Mouse (Mus musculus) lung, embryonic 15.5 days (tissue): ENCODE measurements around the gene Setd2. TPM values are rescaled to one million over a fixed set of nuclear protein-coding genes. Genes with fewer than 3 reads are reported as not detected.

ENCODE experiments used
- ATAC-seq: fragments of 200-750 bp; cut with Nextera tagmentation; 2 replicates; pipeline ENCODE4 v1.8.0; 2017; ENCODE audit warnings: moderate number of reproducible peaks, borderline replicate concordance; ENCODE audit not compliant: low FRiP score, low TSS enrichment; ENCODE audit errors: extremely low read depth
- H3K27ac ChIP-seq: fragments of 300-500 bp; sonication (generic); 2 replicates; pipeline ENCODE4 v1.5.1; 2015; ENCODE audit warnings: moderate library complexity, mild to moderate bottlenecking, inconsistent platforms
- H3K27me3 ChIP-seq: fragments of 300-500 bp; sonication (generic); 2 replicates; pipeline ENCODE4 v1.6.1; 2015; ENCODE audit warnings: inconsistent platforms
- H3K36me3 ChIP-seq: fragments of 300-500 bp; sonication (generic); 2 replicates; pipeline ENCODE4 v1.6.1; 2015; ENCODE audit warnings: inconsistent platforms
- H3K4me1 ChIP-seq: fragments of 300-500 bp; sonication (generic); 2 replicates; pipeline ENCODE4 v1.6.1; 2015; ENCODE audit warnings: inconsistent platforms
- H3K4me2 ChIP-seq: fragments of 300-500 bp; sonication (generic); 2 replicates; pipeline ENCODE4 v1.6.1; 2015; ENCODE audit warnings: inconsistent platforms, mild to moderate bottlenecking, moderate library complexity
- H3K4me3 ChIP-seq: fragments of 300-500 bp; sonication (generic); 2 replicates; pipeline ENCODE4 v1.5.1; 2015; ENCODE audit warnings: mild to moderate bottlenecking, inconsistent platforms
- H3K9ac ChIP-seq: fragments of 300-500 bp; sonication (generic); 2 replicates; pipeline ENCODE4 v1.6.1; 2015; ENCODE audit warnings: inconsistent platforms
- H3K9me3 ChIP-seq: fragments of 300-500 bp; sonication (generic); 2 replicates; pipeline ENCODE4 v1.6.1; 2016; ENCODE audit warnings: inconsistent platforms
- WGBS: fragments of 180-500 bp; shearing (Covaris S2); methylation state at CpG from one replicate; pipeline ENCODE4 v1.1.7; 2015; 5-methylcytosine and 5-hydroxymethylcytosine counted together
- polyA plus RNA-seq: library from polyadenylated mRNA; unstranded; fragments of >200 nt; fragmentation: Nextera tagmentation; extraction: Ambion mirVana; gene quantifications from 2 replicates; pipeline ENCODE4 v1.2.1, GENCODE M21; 2015

Gene Setd2
- polyA plus RNA-seq, 1 experiment from 2014 or later: 33.4 TPM

DNA sequence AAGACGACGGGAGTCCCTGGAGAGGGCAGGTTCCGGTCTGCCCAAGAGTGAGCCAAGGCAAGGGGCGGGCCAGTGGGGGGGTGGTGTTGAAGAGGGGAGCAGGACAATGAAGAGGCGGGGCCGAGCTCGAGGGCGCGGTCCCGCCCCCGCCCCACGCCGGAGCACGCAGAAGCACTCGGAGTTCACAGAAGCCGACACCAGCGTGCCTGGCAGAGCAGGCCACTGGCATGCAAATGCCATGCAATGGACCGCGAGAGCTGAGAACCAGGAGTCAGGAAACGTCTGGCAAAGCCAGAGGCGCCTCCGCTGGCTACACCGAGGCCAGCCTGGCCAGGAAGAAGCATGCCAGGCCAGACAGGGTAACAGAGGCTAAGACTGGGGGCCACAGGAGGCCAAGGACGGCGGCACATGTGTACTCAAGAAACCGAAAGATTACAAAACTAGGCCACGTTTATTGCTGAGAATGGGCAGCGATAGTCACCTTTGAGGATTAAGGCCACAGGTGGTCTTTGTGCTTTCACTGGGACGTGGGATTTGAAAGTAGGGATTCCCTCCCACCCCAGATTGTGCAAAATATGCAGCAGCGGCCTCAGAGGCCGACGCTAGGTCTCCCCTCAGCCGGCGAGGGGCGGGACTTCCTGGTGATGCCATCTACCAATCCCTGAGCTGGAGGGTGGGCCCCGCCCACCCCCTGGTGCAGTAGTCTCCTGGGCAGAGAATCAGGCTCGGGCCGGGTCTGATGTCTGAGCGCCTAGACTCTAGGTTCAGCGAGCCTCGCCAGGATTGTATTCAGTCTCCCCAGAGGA, 92.2 kb downstream of the Setd2 start, which contains the start of gene Nradd:
Gene Nradd, minus strand, starts transcription at position 92 of the 806 bp plus-strand sequence.
- Histone ChIP-seq H3K27me3 (no peaks in the 10 kb centered on the region), H3K4me3 (peak within 1 kb of the TSS; percentile 56), H3K4me2 (peak within 1 kb of the TSS; percentile 90), H3K9me3 (no peaks in the 10 kb centered on the region), H3K36me3 (peaks cover 18% of the 10 kb centered on the region), H3K4me1 (peaks cover 18% of the 10 kb centered on the region), H3K27ac (peak within 1 kb of the TSS; percentile 87), H3K9ac (peak within 1 kb of the TSS; percentile 58)
- peak; percentile 94 for ATAC-seq
- WGBS: 3% methylated on average over 41 of the region's 41 CpGs

DNA sequence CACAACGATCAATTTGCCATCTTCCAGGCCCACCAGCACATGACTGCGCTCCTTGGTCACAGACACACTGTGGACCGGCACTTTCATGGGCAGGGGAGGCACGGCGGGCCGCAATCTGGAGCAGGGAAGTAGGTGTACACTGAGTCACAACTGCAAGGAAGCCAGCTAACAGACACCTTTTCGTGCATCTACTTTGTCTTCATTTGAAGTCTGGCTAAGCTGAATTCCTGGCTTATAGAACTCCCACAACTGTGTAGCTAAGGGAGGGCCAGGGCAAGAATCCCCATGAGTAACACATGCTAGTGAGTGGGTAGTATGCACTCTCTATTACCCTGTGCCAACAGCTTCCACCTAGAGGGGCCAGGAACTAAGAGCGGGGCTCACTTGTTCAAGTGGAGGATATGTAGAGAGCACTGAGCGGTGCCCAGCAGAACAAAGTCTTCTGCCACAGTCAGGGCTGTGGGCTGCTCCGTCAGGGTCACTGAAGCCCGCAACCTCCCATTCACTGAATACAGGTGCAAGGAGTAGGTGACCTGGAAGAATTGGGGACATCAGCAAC, 93.0 kb downstream of the Setd2 start:
- no peak for ATAC-seq
- Histone ChIP-seq H3K27ac (peak overlapping the region; percentile 87), H3K27me3 (no peaks in the 10 kb centered on the region), H3K4me3 (peak overlapping the region; percentile 56), H3K9me3 (no peaks in the 10 kb centered on the region), H3K36me3 (peaks cover 11% of the 10 kb centered on the region), H3K4me2 (peak overlapping the region; percentile 90), H3K4me1 (peaks cover 18% of the 10 kb centered on the region), H3K9ac (peak overlapping the region; percentile 58)
- 66% methylated on average over 11 of the region's 11 CpGs for WGBS

DNA sequence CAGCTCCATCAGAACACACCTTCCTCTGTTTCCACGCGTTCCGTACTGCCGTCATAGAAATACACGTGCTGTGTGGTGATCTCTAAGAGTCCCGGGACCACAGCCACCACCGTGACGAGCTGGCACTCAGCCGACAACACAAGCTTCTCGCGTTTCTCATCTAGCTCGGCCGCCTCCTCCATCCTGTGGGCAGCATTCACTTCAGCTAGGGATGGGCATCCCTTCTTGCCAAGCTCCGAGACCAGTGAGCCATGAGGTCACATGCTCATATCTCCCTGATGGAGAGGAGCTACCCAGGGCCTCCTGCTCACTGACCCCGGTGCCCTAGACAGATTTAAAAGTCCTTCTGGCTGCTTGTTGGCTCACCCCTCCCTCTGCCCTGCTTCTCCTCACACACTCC, 97.8 kb downstream of the Setd2 start:
- 0 out of 2 replicates have a peak, but pooled peaks cover 3% of the 10 kb centered on the region for H3K36me3 ChIP-seq
- no peak overlapping the region for H3K9ac ChIP-seq
- no peak overlapping the region for H3K27ac ChIP-seq
- no peak overlapping the region for H3K4me2 ChIP-seq
- no peaks in the 10 kb centered on the region for H3K9me3 ChIP-seq
- H3K4me1 ChIP-seq: peaks cover 5% of the 10 kb centered on the region
- no peak overlapping the region for H3K4me3 ChIP-seq
- 76% methylated on average over 15 of the region's 15 CpGs for WGBS
- peaks cover 22% of the 10 kb centered on the region for H3K27me3 ChIP-seq
- ATAC-seq: no peak

DNA sequence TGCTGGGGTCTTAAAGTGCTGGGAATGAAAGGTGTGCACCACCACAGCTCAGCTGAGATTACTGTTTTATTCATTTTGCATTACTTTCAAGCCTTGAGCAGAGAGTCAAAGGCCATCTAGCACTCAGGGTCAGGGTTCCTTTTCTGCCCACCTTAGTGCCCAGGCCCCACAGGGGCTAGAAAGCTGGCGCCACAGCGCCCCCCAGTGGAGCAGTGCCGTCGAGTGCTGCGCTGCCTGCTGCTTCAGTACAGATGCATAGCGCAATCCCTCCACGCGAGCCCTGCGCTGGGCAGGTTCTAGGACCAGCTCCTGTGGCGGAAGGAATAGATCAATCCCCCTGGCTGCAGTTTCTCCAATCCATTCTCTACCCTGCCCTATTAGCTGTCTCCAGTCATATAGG, 98.8 kb downstream of the Setd2 start:
- Histone ChIP-seq H3K4me1 (no peaks in the 10 kb centered on the region), H3K27me3 (peaks cover 22% of the 10 kb centered on the region), H3K27ac (no peak overlapping the region), H3K4me2 (no peak overlapping the region), H3K4me3 (no peak overlapping the region), H3K9me3 (no peaks in the 10 kb centered on the region), H3K9ac (no peak overlapping the region), H3K36me3 (0 out of 2 replicates have a peak, but pooled peaks cover 3% of the 10 kb centered on the region)
- ATAC-seq: no peak
- 24% methylated on average over 10 of the region's 10 CpGs for WGBS

DNA sequence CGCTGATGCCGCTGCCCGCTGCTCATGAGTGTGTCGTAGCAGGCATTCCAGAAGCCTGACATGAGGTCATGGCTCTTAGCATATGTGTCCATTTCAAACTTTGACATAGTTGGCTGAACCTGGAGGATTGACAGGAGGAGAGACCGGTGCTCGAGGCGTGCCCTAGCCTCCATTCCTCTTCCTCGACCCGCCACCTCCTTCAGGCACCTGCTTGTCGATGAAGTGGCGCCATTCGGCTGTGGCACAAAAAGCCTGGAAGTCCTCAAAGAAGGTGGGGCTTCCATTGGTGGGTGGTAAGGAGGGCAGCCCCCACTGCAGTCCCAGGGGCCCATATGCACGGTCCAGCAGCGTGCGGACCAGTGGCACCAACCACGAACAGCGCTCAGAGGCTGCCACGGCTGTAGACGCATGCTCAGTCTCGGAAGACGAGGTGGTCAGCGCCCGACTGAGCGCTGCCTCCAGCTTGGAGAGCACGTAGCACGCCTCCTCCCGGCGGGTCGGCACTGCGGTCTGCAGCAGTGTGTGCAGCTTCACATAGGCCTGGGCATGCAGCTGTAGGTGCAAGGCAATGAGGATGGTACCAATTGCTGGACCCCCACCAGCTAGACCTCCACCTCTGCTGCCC, 99.4 kb downstream of the Setd2 start:
- no peak overlapping the region for H3K4me3 ChIP-seq
- no peak overlapping the region for H3K9ac ChIP-seq

DNA sequence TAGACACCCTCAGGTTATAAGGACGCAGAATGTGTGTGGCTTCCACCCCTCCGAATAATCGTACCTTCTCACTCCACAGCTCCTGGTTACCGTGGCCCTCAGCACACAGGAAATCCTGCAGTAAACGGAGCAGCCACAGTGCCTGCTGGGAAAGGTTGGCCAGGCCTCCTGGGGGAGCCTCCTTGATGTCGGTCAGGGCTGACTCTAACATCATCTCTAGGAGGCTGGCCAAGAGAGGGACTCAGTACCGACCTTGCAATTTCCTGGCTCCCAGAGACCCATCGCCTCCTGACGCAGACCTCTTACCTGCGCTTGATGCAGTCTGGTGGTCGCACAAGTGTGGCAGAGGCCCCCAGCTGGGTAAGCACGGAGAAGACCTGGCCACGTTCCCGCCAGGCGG, 100.3 kb downstream of the Setd2 start:
- no peak overlapping the region for H3K9ac ChIP-seq
- H3K4me1 ChIP-seq: no peaks in the 10 kb centered on the region
- H3K27me3 ChIP-seq: peaks cover 22% of the 10 kb centered on the region
- no peaks in the 10 kb centered on the region for H3K9me3 ChIP-seq
- H3K27ac ChIP-seq: no peak overlapping the region
- no peak overlapping the region for H3K4me2 ChIP-seq
- H3K4me3 ChIP-seq: no peak overlapping the region
- 0 out of 2 replicates have a peak, but pooled peaks cover 3% of the 10 kb centered on the region for H3K36me3 ChIP-seq
- ATAC-seq: no peak
- 73% methylated on average over 15 of the region's 15 CpGs for WGBS

More for the DNA sequence above, 99.4 kb downstream of the Setd2 start:
- Histone ChIP-seq H3K36me3 (0 out of 2 replicates have a peak, but pooled peaks cover 3% of the 10 kb centered on the region), H3K27ac (no peak overlapping the region), H3K9me3 (no peaks in the 10 kb centered on the region), H3K4me2 (peak overlapping the region; percentile 23; the same call in 1 of the 2 replicates), H3K27me3 (peaks cover 22% of the 10 kb centered on the region), H3K4me1 (no peaks in the 10 kb centered on the region)
- ATAC-seq: no peak
- WGBS: 28% methylated on average over 30 of the region's 30 CpGs

DNA sequence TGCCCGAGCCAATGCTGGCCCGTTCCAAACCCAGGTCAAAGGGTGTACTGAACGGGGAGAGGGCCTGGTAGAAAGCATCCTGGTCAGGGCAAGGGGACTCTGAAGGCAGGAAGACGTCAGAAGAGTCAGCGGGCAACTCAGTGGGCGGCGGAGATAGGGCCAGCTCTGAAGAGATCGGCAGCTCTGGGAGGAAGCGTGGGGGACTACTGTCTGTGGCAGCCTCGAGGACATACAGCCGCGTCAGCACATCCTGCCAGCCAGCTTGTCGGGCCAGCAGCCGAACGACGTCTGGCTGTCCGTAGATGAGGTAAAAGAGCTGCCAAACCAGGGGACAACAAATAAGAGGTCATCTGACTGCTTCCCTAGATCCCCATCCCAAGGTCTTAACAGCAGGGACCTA, 101.5 kb downstream of the Setd2 start:
- Histone ChIP-seq H3K4me1 (no peaks in the 10 kb centered on the region), H3K9me3 (no peaks in the 10 kb centered on the region), H3K9ac (no peak overlapping the region), H3K36me3 (0 out of 2 replicates have a peak, but pooled peaks cover 3% of the 10 kb centered on the region), H3K4me2 (no peak overlapping the region), H3K27ac (no peak overlapping the region), H3K27me3 (peaks cover 22% of the 10 kb centered on the region), H3K4me3 (no peak overlapping the region)
- 64% methylated on average over 17 of the region's 17 CpGs for WGBS
- no peak for ATAC-seq

DNA sequence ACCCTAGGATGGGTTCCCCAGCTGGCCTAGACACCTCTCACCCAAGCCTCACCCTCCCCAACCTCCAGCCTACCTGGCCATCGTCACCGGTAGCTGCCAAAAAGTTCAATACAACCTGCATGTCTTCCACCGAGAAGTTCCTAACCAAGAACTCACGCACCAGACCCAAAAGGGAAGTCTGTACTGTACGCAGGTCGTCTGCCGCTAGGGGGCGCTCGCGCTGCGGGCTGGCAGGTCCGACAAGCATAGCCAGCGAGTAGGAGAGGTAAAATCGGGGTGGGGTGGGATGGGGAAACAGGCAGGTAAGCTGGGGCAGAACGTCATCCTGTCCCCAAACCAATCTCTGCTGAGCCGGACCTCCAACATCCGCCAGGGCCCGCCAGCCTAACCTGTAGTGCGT, 102.8 kb downstream of the Setd2 start:
- peak; percentile 49; the same call in 1 of the 2 replicates for ATAC-seq
- no peak overlapping the region for H3K4me2 ChIP-seq
- WGBS: 8% methylated on average over 19 of the region's 19 CpGs

DNA sequence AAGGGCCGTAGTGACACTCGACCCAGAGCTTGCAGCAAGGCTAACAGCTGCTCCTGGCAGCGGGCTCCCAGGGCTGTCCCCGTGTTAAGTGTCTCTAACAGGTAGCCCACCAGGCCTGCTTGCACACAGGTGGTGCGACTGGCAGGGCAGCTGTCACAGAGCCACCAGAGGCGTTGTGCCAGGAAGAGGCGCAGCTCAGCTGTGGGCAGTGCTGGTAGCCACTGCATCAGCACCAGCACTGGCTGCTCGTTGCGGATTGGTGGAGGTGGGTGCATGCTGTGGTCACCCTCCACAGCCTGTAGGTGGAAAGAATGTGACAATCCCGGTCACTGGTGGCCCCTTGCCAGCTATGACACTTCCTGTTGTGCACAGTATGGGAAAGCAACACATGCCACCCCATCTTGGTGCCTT, 106.2 kb downstream of the Setd2 start:
- WGBS: 73% methylated on average over 10 of the region's 10 CpGs
- Histone ChIP-seq H3K9me3 (no peaks in the 10 kb centered on the region), H3K4me3 (no peak overlapping the region), H3K4me1 (no peaks in the 10 kb centered on the region), H3K27ac (no peak overlapping the region), H3K36me3 (no peaks in the 10 kb centered on the region), H3K9ac (no peak overlapping the region), H3K27me3 (no peaks in the 10 kb centered on the region), H3K4me2 (no peak overlapping the region)
- ATAC-seq: no peak

More for the DNA sequence above, 102.8 kb downstream of the Setd2 start:
- Histone ChIP-seq H3K4me3 (no peak overlapping the region), H3K27me3 (peaks cover 22% of the 10 kb centered on the region), H3K36me3 (0 out of 2 replicates have a peak, but pooled peaks cover 3% of the 10 kb centered on the region), H3K9ac (no peak overlapping the region), H3K27ac (no peak overlapping the region), H3K9me3 (no peaks in the 10 kb centered on the region), H3K4me1 (no peaks in the 10 kb centered on the region)

DNA sequence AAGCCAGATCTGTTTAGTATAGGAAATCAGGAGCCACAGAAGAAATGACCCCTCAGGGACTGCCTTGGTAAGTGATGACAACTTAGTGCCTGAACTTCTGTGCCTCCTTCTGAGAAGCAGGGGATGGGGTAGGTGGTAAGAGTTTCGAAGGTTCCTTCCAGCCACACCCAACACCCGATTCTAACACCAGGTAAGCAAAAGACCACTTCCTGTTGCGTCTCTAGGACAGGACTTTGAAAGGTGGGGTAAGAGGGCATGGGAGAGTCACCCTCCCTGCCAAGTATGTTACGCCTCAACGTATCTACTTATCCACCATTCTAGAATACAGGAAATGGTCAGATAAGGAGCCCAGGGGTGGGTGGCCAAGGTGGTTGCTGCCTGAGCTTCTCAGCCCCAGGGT, 108.6 kb downstream of the Setd2 start:
- no peak overlapping the region for H3K9ac ChIP-seq
- no peaks in the 10 kb centered on the region for H3K27me3 ChIP-seq
- no peak overlapping the region for H3K27ac ChIP-seq
- no peak for ATAC-seq
- no peak overlapping the region for H3K4me2 ChIP-seq
- no peaks in the 10 kb centered on the region for H3K4me1 ChIP-seq
- no peaks in the 10 kb centered on the region for H3K36me3 ChIP-seq
- 78% methylated on average over 5 of the region's 5 CpGs for WGBS
- H3K9me3 ChIP-seq: no peaks in the 10 kb centered on the region
- H3K4me3 ChIP-seq: no peak overlapping the region

DNA sequence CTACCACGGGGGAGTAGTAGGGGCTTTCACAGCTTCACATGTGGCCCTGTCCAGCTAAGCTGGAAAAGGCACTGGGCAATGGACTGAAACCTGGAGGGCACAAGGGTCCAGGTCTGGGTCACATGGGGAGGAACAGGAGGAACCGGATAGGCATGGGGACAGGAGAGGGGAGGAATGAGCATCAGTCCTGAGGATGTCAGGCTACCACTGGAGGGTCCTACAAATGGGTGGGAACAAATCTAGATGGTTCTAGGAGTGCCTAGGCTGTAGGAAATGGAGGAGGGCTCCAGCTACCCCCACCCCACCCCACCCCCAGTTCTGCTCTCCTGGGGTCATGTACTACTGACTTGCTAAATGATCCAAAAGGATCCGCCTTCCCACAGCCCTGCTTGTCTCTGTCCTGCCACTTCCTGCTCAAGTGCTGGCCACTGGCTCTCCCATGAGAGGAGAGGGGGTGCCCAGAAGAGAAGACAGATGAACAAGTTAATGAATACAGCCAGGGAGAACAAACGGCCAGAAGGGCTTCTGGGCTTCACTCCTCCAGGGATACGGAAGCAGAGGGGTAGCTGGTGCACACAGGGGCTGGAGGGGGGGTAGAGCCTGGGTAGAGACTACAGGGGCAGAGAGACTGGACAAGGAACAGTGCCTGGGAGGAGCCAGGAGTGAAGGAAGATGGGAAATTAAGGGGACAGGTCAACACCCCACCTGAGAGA, 110.6 kb downstream of the Setd2 start:
- Histone ChIP-seq H3K9me3 (no peaks in the 10 kb centered on the region), H3K4me2 (no peak overlapping the region), H3K4me1 (no peaks in the 10 kb centered on the region), H3K36me3 (no peaks in the 10 kb centered on the region), H3K27ac (no peak overlapping the region), H3K4me3 (no peak overlapping the region), H3K9ac (no peak overlapping the region), H3K27me3 (no peaks in the 10 kb centered on the region)
- no peak for ATAC-seq
- WGBS: 38% methylated on average over 5 of the region's 5 CpGs
